Mouse (Mus musculus): ENCODE measurements around the gene Ptprb. TPM values are rescaled to one million over a fixed set of nuclear protein-coding genes. Genes with fewer than 3 reads are reported as not detected.

Ptprb gene
- polyA plus RNA-seq, 1 experiment, result 0.02 TPM

- TF ChIP-seq CTCF (IDR thresholded peaks at IDR 0.05; ENCODE audit: control insufficient read depth, insufficient read depth, insufficient read length) (no peak), FOSL1 (IDR thresholded peaks at IDR 0.05; ENCODE audit: insufficient read depth, low read length, poor library complexity, severe bottlenecking) (no peak), MYOD1 (IDR thresholded peaks at IDR 0.05; ENCODE audit: control insufficient read depth, insufficient read length, low read depth) (no peak), MAX (IDR thresholded peaks at IDR 0.05) (no peak), USF1 (IDR thresholded peaks at IDR 0.05; ENCODE audit: low read depth) (no peak)
- Histone ChIP-seq H3ac (ENCODE audit: control insufficient read depth, insufficient read length, low read depth) (no peak overlapping the region), H3K79me3 (ENCODE audit: low read depth) (no peaks in the 10 kb centered on the region), H3K4me3 (ENCODE audit: insufficient read depth, poor library complexity, severe bottlenecking) (no peak overlapping the region), H3K36me3 (ENCODE audit: control insufficient read depth, insufficient read depth) (no peaks in the 10 kb centered on the region), H3K27me3 (ENCODE audit: control insufficient read depth, insufficient read depth, insufficient read length) (no peaks in the 10 kb centered on the region), H3K79me2 (ENCODE audit: control insufficient read depth, insufficient read depth) (no peaks in the 10 kb centered on the region)
These were observed 58.8 kb downstream of the Ptprb start for GRCm38 (mm10) chr10:116334120-116334519.

GRCm38 (mm10) chr10:116335328-116335727 lies 60.0 kb downstream of the Ptprb start:
- TF ChIP-seq MAX (IDR thresholded peaks at IDR 0.05) (no peak), MYOD1 (IDR thresholded peaks at IDR 0.05; ENCODE audit: control insufficient read depth, insufficient read length, low read depth) (no peak), USF1 (IDR thresholded peaks at IDR 0.05; ENCODE audit: low read depth) (peak; percentile 99), MYOG (IDR thresholded peaks at IDR 0.05; ENCODE audit: control insufficient read depth, extremely low read depth, insufficient read length) (no peak), CEBPB (IDR thresholded peaks at IDR 0.05; ENCODE audit: low read depth) (no peak), FOSL1 (IDR thresholded peaks at IDR 0.05; ENCODE audit: insufficient read depth, low read length, poor library complexity, severe bottlenecking) (no peak)
- no peaks in the 10 kb centered on the region for H3K36me3 ChIP-seq (ENCODE audit: control insufficient read depth, insufficient read depth)

GRCm38 (mm10) chr10:116341194-116341593 lies 65.9 kb downstream of the Ptprb start:
- H3K79me2 ChIP-seq (ENCODE audit: control insufficient read depth, insufficient read depth), result no peaks in the 10 kb centered on the region
- TF ChIP-seq FOSL1 (IDR thresholded peaks at IDR 0.05; ENCODE audit: insufficient read depth, low read length, poor library complexity, severe bottlenecking) (no peak), MYOG (IDR thresholded peaks at IDR 0.05; ENCODE audit: control insufficient read depth, extremely low read depth, insufficient read length) (no peak), CTCF (IDR thresholded peaks at IDR 0.05; ENCODE audit: control insufficient read depth, insufficient read depth, insufficient read length) (no peak), MYOD1 (IDR thresholded peaks at IDR 0.05; ENCODE audit: control insufficient read depth, insufficient read length, low read depth) (no peak), USF1 (IDR thresholded peaks at IDR 0.05; ENCODE audit: low read depth) (no peak)
- no peaks in the 10 kb centered on the region for H3K79me3 ChIP-seq (ENCODE audit: low read depth)
- no peaks in the 10 kb centered on the region for H3K27me3 ChIP-seq (ENCODE audit: control insufficient read depth, insufficient read depth, insufficient read length)
- H3ac ChIP-seq (ENCODE audit: control insufficient read depth, insufficient read length, low read depth), result no peak overlapping the region
- no peaks in the 10 kb centered on the region for H3K36me3 ChIP-seq (ENCODE audit: control insufficient read depth, insufficient read depth)
- H3K4me3 ChIP-seq (ENCODE audit: insufficient read depth, poor library complexity, severe bottlenecking), result no peak overlapping the region

More at GRCm38 (mm10) chr10:116335328-116335727, 60.0 kb downstream of the Ptprb start:
- Histone ChIP-seq H3K79me3 (ENCODE audit: low read depth) (no peaks in the 10 kb centered on the region), H3ac (ENCODE audit: control insufficient read depth, insufficient read length, low read depth) (no peak overlapping the region), H3K27me3 (ENCODE audit: control insufficient read depth, insufficient read depth, insufficient read length) (no peaks in the 10 kb centered on the region), H3K79me2 (ENCODE audit: control insufficient read depth, insufficient read depth) (no peaks in the 10 kb centered on the region), H3K4me3 (ENCODE audit: insufficient read depth, poor library complexity, severe bottlenecking) (no peak overlapping the region)

- H3K36me3 ChIP-seq (ENCODE audit: control insufficient read depth, insufficient read depth), result no peaks in the 10 kb centered on the region
- TF ChIP-seq CTCF (IDR thresholded peaks at IDR 0.05; ENCODE audit: control insufficient read depth, insufficient read depth, insufficient read length) (no peak), FOSL1 (IDR thresholded peaks at IDR 0.05; ENCODE audit: insufficient read depth, low read length, poor library complexity, severe bottlenecking) (no peak), MYOD1 (IDR thresholded peaks at IDR 0.05; ENCODE audit: control insufficient read depth, insufficient read length, low read depth) (no peak), MYOG (IDR thresholded peaks at IDR 0.05; ENCODE audit: control insufficient read depth, extremely low read depth, insufficient read length) (no peak), MAX (IDR thresholded peaks at IDR 0.05) (no peak), USF1 (IDR thresholded peaks at IDR 0.05; ENCODE audit: low read depth) (no peak)
- no peaks in the 10 kb centered on the region for H3K79me3 ChIP-seq (ENCODE audit: low read depth)
- no peaks in the 10 kb centered on the region for H3K27me3 ChIP-seq (ENCODE audit: control insufficient read depth, insufficient read depth, insufficient read length)
- H3K4me3 ChIP-seq (ENCODE audit: insufficient read depth, poor library complexity, severe bottlenecking), result no peak overlapping the region
- no peaks in the 10 kb centered on the region for H3K79me2 ChIP-seq (ENCODE audit: control insufficient read depth, insufficient read depth)
- no peak overlapping the region for H3ac ChIP-seq (ENCODE audit: control insufficient read depth, insufficient read length, low read depth)
These were observed 71.4 kb downstream of the Ptprb start for GRCm38 (mm10) chr10:116346618-116347184.

GRCm38 (mm10) chr10:116349004-116349403 lies 73.7 kb downstream of the Ptprb start:
- no peaks in the 10 kb centered on the region for H3K79me3 ChIP-seq (ENCODE audit: low read depth)
- no peak overlapping the region for H3K4me3 ChIP-seq (ENCODE audit: insufficient read depth, poor library complexity, severe bottlenecking)
- TF ChIP-seq FOSL1 (IDR thresholded peaks at IDR 0.05; ENCODE audit: insufficient read depth, low read length, poor library complexity, severe bottlenecking), result no peak
- TF ChIP-seq MAX (IDR thresholded peaks at IDR 0.05), result no peak
- TF ChIP-seq CEBPB (IDR thresholded peaks at IDR 0.05; ENCODE audit: low read depth), result no peak
- TF ChIP-seq CTCF (IDR thresholded peaks at IDR 0.05; ENCODE audit: control insufficient read depth, insufficient read depth, insufficient read length), result no peak
- no peak for TF ChIP-seq MYOG (IDR thresholded peaks at IDR 0.05; ENCODE audit: control insufficient read depth, extremely low read depth, insufficient read length)
- TF ChIP-seq USF1 (IDR thresholded peaks at IDR 0.05; ENCODE audit: low read depth), result no peak
- no peak for TF ChIP-seq MYOD1 (IDR thresholded peaks at IDR 0.05; ENCODE audit: control insufficient read depth, insufficient read length, low read depth)
- H3K79me2 ChIP-seq (ENCODE audit: control insufficient read depth, insufficient read depth), result no peaks in the 10 kb centered on the region
- no peaks in the 10 kb centered on the region for H3K36me3 ChIP-seq (ENCODE audit: control insufficient read depth, insufficient read depth)
- H3ac ChIP-seq (ENCODE audit: control insufficient read depth, insufficient read length, low read depth), result no peak overlapping the region
- H3K27me3 ChIP-seq (ENCODE audit: control insufficient read depth, insufficient read depth, insufficient read length), result no peaks in the 10 kb centered on the region

- Histone ChIP-seq H3ac (ENCODE audit: control insufficient read depth, insufficient read length, low read depth) (no peak overlapping the region), H3K36me3 (ENCODE audit: control insufficient read depth, insufficient read depth) (no peaks in the 10 kb centered on the region), H3K79me2 (ENCODE audit: control insufficient read depth, insufficient read depth) (no peaks in the 10 kb centered on the region), H3K4me3 (ENCODE audit: insufficient read depth, poor library complexity, severe bottlenecking) (no peak overlapping the region), H3K79me3 (ENCODE audit: low read depth) (no peaks in the 10 kb centered on the region), H3K27me3 (ENCODE audit: control insufficient read depth, insufficient read depth, insufficient read length) (no peaks in the 10 kb centered on the region)
- TF ChIP-seq CTCF (IDR thresholded peaks at IDR 0.05; ENCODE audit: control insufficient read depth, insufficient read depth, insufficient read length), result no peak
- TF ChIP-seq MYOD1 (IDR thresholded peaks at IDR 0.05; ENCODE audit: control insufficient read depth, insufficient read length, low read depth), result no peak
- TF ChIP-seq USF1 (IDR thresholded peaks at IDR 0.05; ENCODE audit: low read depth), result no peak
These were observed 75.2 kb downstream of the Ptprb start for GRCm38 (mm10) chr10:116350532-116350931.
